Mouse (Mus musculus): ENCODE measurements around the gene Olfr164. TPM values are rescaled to one million over a fixed set of nuclear protein-coding genes. Genes with fewer than 3 reads are reported as not detected.

Olfr164 gene
- polyA plus RNA-seq (2015; fragmentation: Nextera tagmentation; extraction: Ambion mirVana): not detected in 2 replicates

DNA sequence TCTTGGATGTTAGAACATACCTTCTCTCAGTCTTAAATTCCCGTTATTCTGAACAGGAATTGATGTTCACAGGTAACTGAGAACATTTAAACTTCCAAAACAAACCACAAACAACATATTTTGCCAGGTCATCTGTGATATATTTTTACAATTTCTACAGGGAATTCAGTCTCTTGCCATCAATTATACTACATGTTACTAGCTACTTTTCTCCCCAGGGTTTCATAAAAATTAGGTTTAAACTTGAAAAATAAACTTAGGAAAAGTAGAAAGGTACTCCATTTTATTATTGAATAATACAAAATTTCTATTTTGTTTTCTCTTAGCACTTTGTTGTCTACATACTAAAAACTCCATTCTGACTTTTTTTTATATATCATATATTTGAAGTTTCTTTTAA is at the start of gene Olfr164:
Gene Olfr164 (minus strand): TSS at position 101 of the 400 bp plus-strand sequence.
- H3K27me3 ChIP-seq: no peaks in the 10 kb centered on the region
- H3K36me3 ChIP-seq: no peaks in the 10 kb centered on the region
- no peaks in the 10 kb centered on the region for H3K9me3 ChIP-seq
- WGBS: 33% methylated on average over 1 of the region's 1 CpGs
- H3K27ac ChIP-seq: no peak within 1 kb of the TSS
- H3K4me1 ChIP-seq (replicated peaks): no peaks in the 10 kb centered on the region
- no peak within 1 kb of the TSS for H3K4me2 ChIP-seq (replicated peaks)
- no peak within 1 kb of the TSS for H3K9ac ChIP-seq (replicated peaks)
- no peak within 1 kb of the TSS for H3K4me3 ChIP-seq (replicated peaks)
- ATAC-seq: no peak

DNA sequence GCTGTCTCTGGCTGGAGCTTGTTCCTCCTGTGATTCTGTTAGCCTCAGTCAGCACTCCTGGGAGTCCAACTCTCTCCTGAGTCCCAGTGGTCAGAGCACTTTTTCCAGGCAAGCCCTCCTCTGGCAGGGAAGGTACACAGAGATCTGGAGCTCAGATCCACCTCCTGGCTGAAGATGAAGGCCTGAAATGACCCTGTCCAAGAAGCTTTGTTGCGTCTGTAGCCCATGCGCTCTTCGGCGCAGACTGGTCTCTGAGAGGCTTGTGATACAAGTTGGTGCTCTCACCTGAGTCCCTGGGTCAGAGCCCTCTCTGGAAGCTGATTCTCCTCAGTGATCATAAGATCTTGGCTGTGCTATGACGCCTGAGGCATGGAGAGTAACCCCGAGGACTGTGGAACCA is 35.2 kb upstream of the Olfr164 start:
- WGBS: 92% methylated on average over 6 of the region's 6 CpGs
- Histone ChIP-seq H3K4me3 (replicated peaks) (no peak overlapping the region), H3K9ac (replicated peaks) (no peak overlapping the region), H3K4me2 (replicated peaks) (no peak overlapping the region), H3K9me3 (no peaks in the 10 kb centered on the region), H3K36me3 (no peaks in the 10 kb centered on the region), H3K4me1 (replicated peaks) (no peaks in the 10 kb centered on the region), H3K27ac (no peak overlapping the region), H3K27me3 (no peaks in the 10 kb centered on the region)
- ATAC-seq: no peak

DNA sequence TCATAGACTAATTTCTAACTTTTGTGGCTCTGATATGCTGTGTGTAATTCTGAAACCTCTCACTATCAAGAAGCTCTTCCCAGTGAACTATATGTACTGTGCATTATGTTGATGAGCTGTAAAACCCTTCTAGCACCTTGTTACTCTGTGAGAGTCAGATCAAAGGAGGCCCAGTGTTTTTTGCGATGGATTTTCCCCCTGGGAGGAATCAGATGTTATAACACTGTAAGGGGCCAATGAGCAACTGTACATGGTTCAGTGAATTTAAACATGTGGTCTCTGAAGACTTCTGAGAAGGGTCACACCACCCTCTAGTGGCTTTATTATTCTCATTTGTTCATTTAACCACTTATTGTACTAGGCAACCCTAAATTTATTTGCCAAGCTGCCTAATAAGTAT is 50.6 kb downstream of the Olfr164 start:
- no peak overlapping the region for H3K4me2 ChIP-seq (replicated peaks)
- ATAC-seq: no peak
- no peak overlapping the region for H3K4me3 ChIP-seq (replicated peaks)
- no peaks in the 10 kb centered on the region for H3K4me1 ChIP-seq (replicated peaks)
- no peaks in the 10 kb centered on the region for H3K9me3 ChIP-seq
- H3K27me3 ChIP-seq: no peaks in the 10 kb centered on the region
- 24% methylated on average over 1 of the region's 1 CpGs for WGBS
- no peaks in the 10 kb centered on the region for H3K36me3 ChIP-seq
- no peak overlapping the region for H3K27ac ChIP-seq
- H3K9ac ChIP-seq (replicated peaks): no peak overlapping the region

DNA sequence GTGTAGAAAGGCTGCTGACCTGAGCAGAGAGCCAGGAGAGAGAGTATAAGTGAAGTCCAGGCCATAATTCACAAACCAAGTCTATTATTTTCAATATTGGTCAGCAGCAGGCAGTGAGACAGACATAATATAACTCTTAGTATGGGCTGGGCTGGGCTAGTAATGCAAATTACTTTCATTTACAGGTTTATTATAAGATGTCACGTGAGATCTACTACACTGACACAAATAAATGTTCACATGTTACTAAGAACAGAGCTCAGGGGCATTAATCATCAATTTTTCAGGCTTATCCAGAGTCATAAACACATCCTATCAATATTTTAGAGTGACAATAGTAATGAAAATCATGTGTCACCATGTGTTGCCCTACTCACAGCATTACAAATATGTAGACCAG is 53.1 kb downstream of the Olfr164 start:
- Histone ChIP-seq H3K4me2 (replicated peaks) (no peak overlapping the region), H3K36me3 (no peaks in the 10 kb centered on the region), H3K9me3 (no peaks in the 10 kb centered on the region), H3K27ac (no peak overlapping the region), H3K4me3 (replicated peaks) (no peak overlapping the region), H3K27me3 (no peaks in the 10 kb centered on the region), H3K4me1 (replicated peaks) (no peaks in the 10 kb centered on the region), H3K9ac (replicated peaks) (no peak overlapping the region)
- no peak for ATAC-seq
- WGBS: 68% methylated on average over 1 of the region's 1 CpGs

DNA sequence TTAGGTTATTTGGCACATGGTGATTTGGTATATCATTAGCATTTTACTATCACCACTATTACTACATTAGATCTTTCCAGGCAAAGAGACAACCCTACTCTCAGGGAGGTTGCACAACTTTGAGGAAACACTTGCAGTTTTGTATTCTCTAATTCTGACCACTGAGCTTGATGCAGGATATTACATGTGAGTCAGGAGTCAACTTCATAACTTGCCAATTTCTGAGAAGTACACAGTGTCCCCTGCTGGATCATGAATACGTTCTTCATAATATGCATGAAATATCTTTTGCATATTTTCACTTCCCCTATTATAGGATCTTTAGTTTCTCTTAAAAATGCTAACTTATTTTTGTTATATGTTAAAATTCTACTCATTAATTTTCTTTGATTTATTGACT is 68.0 kb downstream of the Olfr164 start:
- ATAC-seq: no peak
- WGBS: 88% methylated on average over 1 of the region's 1 CpGs

DNA sequence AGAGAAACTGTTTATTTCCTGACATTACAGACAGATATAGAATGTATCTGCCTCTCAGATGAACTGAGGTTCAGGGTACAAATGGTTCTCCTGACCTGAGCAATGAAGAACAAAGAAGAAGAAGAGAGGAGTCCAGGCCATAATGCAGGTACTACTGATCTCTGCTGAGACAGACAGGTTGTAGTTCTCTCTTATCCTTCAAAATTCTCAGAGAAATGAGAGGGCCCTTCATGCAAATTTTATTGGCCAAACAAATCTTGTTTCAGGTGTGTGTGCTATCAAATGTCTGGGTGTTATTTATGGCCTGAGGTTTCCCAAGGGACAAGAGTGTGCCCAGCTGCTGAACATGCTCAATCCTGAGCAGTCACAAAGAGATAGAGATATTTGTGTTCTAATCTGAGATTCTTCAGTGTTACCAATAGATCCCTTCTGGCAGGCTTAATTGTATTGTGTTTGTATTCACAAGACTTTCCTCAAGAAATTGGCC is 72.3 kb downstream of the Olfr164 start:
- ATAC-seq: no peak
- Histone ChIP-seq H3K27ac (no peak overlapping the region), H3K9me3 (no peaks in the 10 kb centered on the region), H3K4me2 (replicated peaks) (no peak overlapping the region), H3K4me3 (replicated peaks) (no peak overlapping the region), H3K27me3 (no peaks in the 10 kb centered on the region), H3K4me1 (replicated peaks) (no peaks in the 10 kb centered on the region), H3K9ac (replicated peaks) (no peak overlapping the region), H3K36me3 (no peaks in the 10 kb centered on the region)

More for the DNA sequence above, 68.0 kb downstream of the Olfr164 start:
- Histone ChIP-seq H3K4me2 (replicated peaks) (no peak overlapping the region), H3K9me3 (peaks cover 3% of the 10 kb centered on the region; the same call in 1 of the 2 replicates), H3K27me3 (no peaks in the 10 kb centered on the region), H3K27ac (no peak overlapping the region), H3K36me3 (no peaks in the 10 kb centered on the region), H3K4me3 (replicated peaks) (no peak overlapping the region), H3K9ac (replicated peaks) (no peak overlapping the region), H3K4me1 (replicated peaks) (no peaks in the 10 kb centered on the region)

DNA sequence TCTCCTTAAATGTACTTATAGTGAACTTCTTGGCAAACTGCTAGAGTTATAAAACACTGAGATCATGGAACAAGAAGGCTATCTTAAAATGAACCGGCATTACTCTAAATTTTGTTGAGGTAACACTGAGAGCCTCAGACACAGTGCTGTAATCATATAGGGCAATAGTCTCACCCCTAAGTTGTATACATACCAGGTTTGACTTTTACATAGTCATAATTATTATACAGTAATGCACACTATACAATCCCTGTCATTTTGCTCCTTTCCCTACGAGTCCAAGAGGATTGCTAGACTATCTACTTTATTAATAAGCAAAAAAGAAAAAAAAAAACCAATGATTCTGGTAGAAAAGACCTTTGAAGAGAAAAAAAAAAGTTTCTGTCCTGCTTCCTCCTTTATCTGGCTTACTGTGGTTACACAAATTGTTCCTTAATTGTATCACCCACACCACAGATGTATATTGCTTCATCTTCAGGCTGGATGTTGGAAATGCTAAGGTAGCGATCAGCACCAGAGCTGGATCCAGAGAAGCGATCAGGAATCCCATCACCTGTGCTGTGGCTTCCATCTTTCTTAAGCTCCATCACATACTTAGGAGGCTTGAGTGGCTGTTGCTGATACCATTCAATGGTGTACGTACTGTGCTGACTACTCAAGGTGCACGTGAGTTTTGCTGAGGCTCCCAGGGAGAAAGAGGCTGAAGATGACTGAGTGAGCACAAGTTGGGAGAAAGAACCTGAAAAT is 72.9 kb downstream of the Olfr164 start:
- Histone ChIP-seq H3K4me1 (replicated peaks) (no peaks in the 10 kb centered on the region), H3K4me2 (replicated peaks) (no peak overlapping the region), H3K27me3 (no peaks in the 10 kb centered on the region), H3K4me3 (replicated peaks) (no peak overlapping the region), H3K9ac (replicated peaks) (no peak overlapping the region), H3K36me3 (no peaks in the 10 kb centered on the region), H3K27ac (no peak overlapping the region), H3K9me3 (no peaks in the 10 kb centered on the region)
- WGBS: 87% methylated on average over 6 of the region's 6 CpGs
- no peak for ATAC-seq

DNA sequence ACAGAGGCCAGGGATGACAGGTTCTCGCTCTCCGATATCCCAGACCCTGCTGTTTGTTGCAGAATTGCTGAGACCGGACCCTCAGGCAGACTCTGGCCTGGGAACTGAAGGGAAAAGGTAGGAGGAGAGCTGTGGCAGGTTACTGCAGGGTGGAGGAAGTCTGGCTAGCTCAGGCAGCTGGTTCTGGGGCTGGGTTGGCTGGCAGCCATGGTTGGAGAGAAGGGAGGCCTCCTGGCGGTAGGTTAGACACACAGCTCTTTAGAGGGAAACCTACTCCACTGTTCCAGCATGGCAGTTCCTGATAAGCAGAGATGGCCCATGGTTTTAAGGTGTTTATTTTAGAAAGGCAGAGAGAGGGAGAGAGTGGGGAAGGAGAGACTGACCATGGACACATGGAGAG is 77.1 kb downstream of the Olfr164 start:
- no peak overlapping the region for H3K27ac ChIP-seq
- H3K9ac ChIP-seq (replicated peaks): no peak overlapping the region
- no peaks in the 10 kb centered on the region for H3K4me1 ChIP-seq (replicated peaks)
- 92% methylated on average over 4 of the region's 4 CpGs for WGBS
- no peaks in the 10 kb centered on the region for H3K27me3 ChIP-seq
- no peaks in the 10 kb centered on the region for H3K36me3 ChIP-seq
- no peak overlapping the region for H3K4me2 ChIP-seq (replicated peaks)
- no peak overlapping the region for H3K4me3 ChIP-seq (replicated peaks)
- no peak for ATAC-seq
- H3K9me3 ChIP-seq: no peaks in the 10 kb centered on the region

Small RNAs within 50 kb of the gene (microRNA-seq; reads per million reads assigned to microRNA genes)
- gene Gm23612: not detected

Other genes starting within 250 kb of the Olfr164 start
- not detected in 2 replicates for gene Olfr165, start 109.1 kb upstream of the Olfr164 start, polyA plus RNA-seq (2015; fragmentation: Nextera tagmentation; extraction: Ambion mirVana)
- not detected in 2 replicates for gene Olfr166, start 169.6 kb upstream of the Olfr164 start, polyA plus RNA-seq (2015; fragmentation: Nextera tagmentation; extraction: Ambion mirVana)
- gene Olfr167, start 208.2 kb upstream of the Olfr164 start, polyA plus RNA-seq (2015; fragmentation: Nextera tagmentation; extraction: Ambion mirVana): not detected in 2 replicates
- gene Olfr168, start 221.5 kb upstream of the Olfr164 start, polyA plus RNA-seq (2015; fragmentation: Nextera tagmentation; extraction: Ambion mirVana): not detected in 2 replicates

Measured in midbrain, embryonic 13.5 days (tissue).